ENCODE assay signal across 12 mouse cellular contexts in the genomic region with DNA sequence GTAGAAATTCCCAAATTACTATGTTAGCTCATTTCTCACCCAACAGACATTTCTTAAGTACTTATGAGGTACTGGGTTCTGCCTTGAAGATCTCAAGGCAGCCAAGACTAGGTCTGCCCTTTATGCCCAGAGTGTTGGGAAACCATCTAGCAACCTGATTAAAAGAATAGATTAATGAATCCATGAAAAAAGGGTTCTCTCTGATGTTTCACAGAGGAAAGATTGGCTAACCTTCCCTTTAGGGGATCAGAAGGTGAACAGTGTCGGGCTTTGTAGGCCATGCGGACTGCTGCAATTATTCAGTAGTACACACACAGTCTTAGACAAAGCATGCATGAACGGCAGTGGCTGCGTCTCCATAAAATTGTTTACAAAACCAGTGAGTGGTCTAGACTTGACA.
"Had no signal": no experiment of that assay in that cellular context is flagged by ENCODE, and none has a peak within 500 bp of the region (broad histone marks: within the 10 kb centered on the region; RNA-seq: fewer than 3 reads in every experiment).

No protein-coding gene starts in this region.

- DNase-seq: left cerebral cortex, postnatal 4 days; liver; liver, embryonic 13.5 days; liver, postnatal 0 days; lung, adult 18-20 months; lung, adult 2 months; lung, embryonic 14.5 days; lung, postnatal 10 days; lung, postnatal 14 days; lung, postnatal 36 days; lung, postnatal 4 days; midbrain, embryonic 14.5 days had no signal
